In genomic region chr10:107486770-107487169, GRCm38 (mm10) we compare ENCODE assay signal across 25 mouse cellular contexts. TPM values are rescaled to one million over a fixed set of nuclear protein-coding genes. Genes with fewer than 3 reads are reported as not detected.
DNase-seq lines count a peak whose midpoint lies in the region; ATAC-seq and TF ChIP-seq lines count a peak whose summit lies in the region.
"Had no signal": no experiment of that assay in that cellular context is flagged by ENCODE, and none has a peak within 500 bp of the region (broad histone marks: within the 10 kb centered on the region; RNA-seq: fewer than 3 reads in every experiment).

No protein-coding gene starts in this region.

- no peak overlapping the region for H3K9ac ChIP-seq in limb, embryonic 13.5 days
- H3K9ac ChIP-seq: forebrain, embryonic 12.5 days; liver, embryonic 13.5 days; midbrain, embryonic 15.5 days; neural tube, embryonic 15.5 days; stomach, embryonic 15.5 days had no signal

- no peaks in the 10 kb centered on the region for H3K36me3 ChIP-seq in embryonic facial prominence, embryonic 10.5 days (replicated peaks)
- no peaks in the 10 kb centered on the region for H3K36me3 ChIP-seq in limb, embryonic 13.5 days
- H3K36me3 ChIP-seq: forebrain, embryonic 12.5 days; heart, embryonic 10.5 days; liver, embryonic 13.5 days; midbrain, embryonic 15.5 days; neural tube, embryonic 15.5 days; stomach, embryonic 15.5 days had no signal

- intact Hi-C loops in gastrocnemius, adult 2 months (cut with DNase I), result no loop called here
- intact Hi-C loops in gastrocnemius, postnatal 36 days (cut with DNase I), result no loop called here
- intact Hi-C loops in left cerebral cortex, postnatal 10 days (cut with DNase I), result no loop called here

- H3K4me2 ChIP-seq in limb, embryonic 13.5 days (replicated peaks), result peak overlapping the region; percentile 32; the same call in 1 of the 2 replicates
- H3K4me2 ChIP-seq: forebrain, embryonic 12.5 days; liver, embryonic 13.5 days; midbrain, embryonic 15.5 days; neural tube, embryonic 15.5 days; stomach, embryonic 15.5 days had no signal

- no peaks in the 10 kb centered on the region for H3K9me3 ChIP-seq in embryonic facial prominence, embryonic 10.5 days
- H3K9me3 ChIP-seq in limb, embryonic 13.5 days, result no peaks in the 10 kb centered on the region
- H3K9me3 ChIP-seq: forebrain, embryonic 12.5 days; heart, embryonic 10.5 days; liver, embryonic 13.5 days; midbrain, embryonic 15.5 days; neural tube, embryonic 15.5 days; stomach, embryonic 15.5 days had no signal

- peak overlapping the region; percentile 71 for H3K4me3 ChIP-seq in gastrocnemius, adult 2 months
- H3K4me3 ChIP-seq in embryonic facial prominence, embryonic 10.5 days, result no peak overlapping the region
- 0 out of 2 replicates have a peak overlapping the region, but pooled peaks have one; percentile 10 for H3K4me3 ChIP-seq in limb, embryonic 13.5 days
- H3K4me3 ChIP-seq: forebrain, embryonic 12.5 days; heart, embryonic 10.5 days; liver, embryonic 13.5 days; megakaryocyte, embryonic 14.5 days; midbrain, embryonic 15.5 days; neural tube, embryonic 15.5 days; stomach, embryonic 15.5 days had no signal

- WGBS in embryonic facial prominence, embryonic 10.5 days, result 56% methylated on average over 12 of the region's 12 CpGs
- WGBS in limb, embryonic 13.5 days, result 45% methylated on average over 12 of the region's 12 CpGs

- H3K4me1 ChIP-seq in embryonic facial prominence, embryonic 10.5 days, result peaks cover 48% of the 10 kb centered on the region
- no peaks in the 10 kb centered on the region for H3K4me1 ChIP-seq in limb, embryonic 13.5 days
- H3K4me1 ChIP-seq: liver, embryonic 13.5 days; megakaryocyte, embryonic 14.5 days; midbrain, embryonic 15.5 days; neural tube, embryonic 15.5 days; stomach, embryonic 15.5 days had no signal

- no peak for ATAC-seq in limb, embryonic 13.5 days (ENCODE audit: low FRiP score, low read depth)
- ATAC-seq: lung, postnatal 0 days; midbrain, embryonic 15.5 days had no signal

- peak overlapping the region; percentile 79; the same call in 1 of the 2 replicates for H3K27ac ChIP-seq in gastrocnemius, adult 2 months
- no peak overlapping the region; the same call in 1 of the 2 replicates for H3K27ac ChIP-seq in embryonic facial prominence, embryonic 10.5 days (replicated peaks)
- no peak overlapping the region for H3K27ac ChIP-seq in limb, embryonic 13.5 days
- H3K27ac ChIP-seq: forebrain, embryonic 12.5 days; heart, embryonic 10.5 days; liver, embryonic 13.5 days; midbrain, embryonic 15.5 days; neural tube, embryonic 15.5 days; stomach, embryonic 15.5 days had no signal

- TF ChIP-seq CTCF in gastrocnemius, adult 2 months (IDR thresholded peaks at IDR 0.05), result no peak

- H3K27me3 ChIP-seq in embryonic facial prominence, embryonic 10.5 days (replicated peaks; ENCODE audit: low read depth, poor library complexity, severe bottlenecking), result peaks cover 22% of the 10 kb centered on the region
- H3K27me3 ChIP-seq in limb, embryonic 13.5 days, result peaks cover 35% of the 10 kb centered on the region
- H3K27me3 ChIP-seq: forebrain, embryonic 12.5 days; liver, embryonic 13.5 days; megakaryocyte, embryonic 14.5 days; midbrain, embryonic 15.5 days; neural tube, embryonic 15.5 days; stomach, embryonic 15.5 days had no signal

- peak; percentile 40 for DNase-seq in gastrocnemius, adult 2 months
- no peak for DNase-seq in gastrocnemius, postnatal 36 days
- peak; percentile 17 to 20 for DNase-seq in kidney, postnatal 4 days
- no peak for DNase-seq in kidney, postnatal 25 days
- peak; percentile 31 for DNase-seq in embryonic facial prominence, embryonic 10.5 days (ENCODE audit: low spot score)
- DNase-seq in left cerebral cortex, postnatal 10 days (ENCODE audit: extremely low spot score in 1 of 2, low spot score in 2 of 2), result no peak
- no peak for DNase-seq in ovary, postnatal 14 days (ENCODE audit: low spot score)
- DNase-seq: adrenal gland, postnatal 25 days; cerebellum, adult 18-20 months; kidney, adult 18-20 months; liver, embryonic 13.5 days; right cerebral cortex, postnatal 25 days had no signal

RNA-seq across cellular contexts. Expression of gene Myf5, which starts 0.8 kb away (rescaled TPM):
- total RNA-seq in gastrocnemius, adult 2 months (2021), result 1 to 10 TPM; 1.9 to 2.3 TPM
- 1 to 10 TPM; 2.3 to 2.6 TPM for total RNA-seq in gastrocnemius, postnatal 36 days (2021)
- 4.2 and 4.8 TPM in 2 replicates for polyA plus RNA-seq in embryonic facial prominence, embryonic 10.5 days (2016; fragmentation: Nextera tagmentation; extraction: Ambion mirVana)
- 21.1 and 23.8 TPM in 2 replicates for polyA plus RNA-seq in limb, embryonic 13.5 days (2015; fragmentation: Nextera tagmentation; extraction: Ambion mirVana)
- not detected for total RNA-seq in left cerebral cortex, postnatal 10 days (2021)
- total RNA-seq: adrenal gland, postnatal 25 days; layer of hippocampus, adult 8-10 months; left cerebral cortex, postnatal 36 days had no signal
- polyA plus RNA-seq: forebrain, embryonic 12.5 days; heart, postnatal 0 days; midbrain, embryonic 15.5 days; spleen, adult 2 months had no signal

RNA-seq across cellular contexts. Expression of gene Myf6, which starts 7.8 kb away (rescaled TPM):
- 100 to 1,000 TPM in 1 of 2 experiments, 10 to 100 TPM in 1; 97.3 to 144 TPM for total RNA-seq in gastrocnemius, adult 2 months (2021)
- total RNA-seq in gastrocnemius, postnatal 36 days (2021), result 100 to 1,000 TPM; 105 to 124 TPM
- polyA plus RNA-seq in embryonic facial prominence, embryonic 10.5 days (2016; fragmentation: Nextera tagmentation; extraction: Ambion mirVana), result 0.24 and 0.27 TPM in 2 replicates
- 1.4 and 2.1 TPM in 2 replicates for polyA plus RNA-seq in limb, embryonic 13.5 days (2015; fragmentation: Nextera tagmentation; extraction: Ambion mirVana)
- total RNA-seq in left cerebral cortex, postnatal 10 days (2021), result not detected
- total RNA-seq: adrenal gland, postnatal 25 days; layer of hippocampus, adult 8-10 months; left cerebral cortex, postnatal 36 days had no signal
- polyA plus RNA-seq: heart, postnatal 0 days; hindbrain, embryonic 11.5 days; midbrain, embryonic 15.5 days; spleen, adult 2 months; stomach, embryonic 15.5 days had no signal

Comparison
In these comparisons a context has a peak if more than half of its experiments do, and no peak if none do; other contexts are left out.
1. DNase-seq: peak in gastrocnemius, adult 2 months (single experiment), kidney, postnatal 4 days (2 of 2) and embryonic facial prominence, embryonic 10.5 days (single experiment); none in gastrocnemius, postnatal 36 days (0 of 2), kidney, postnatal 25 days (0 of 2), left cerebral cortex, postnatal 10 days (0 of 2) and ovary, postnatal 14 days (single experiment).
2. RNA of gene Myf6, which starts 7.8 kb away (total RNA-seq): 97.3 to 144 TPM in gastrocnemius, adult 2 months and 105 to 124 TPM in gastrocnemius, postnatal 36 days; not detected in left cerebral cortex, postnatal 10 days; every median in the first group is over 10 times any median in the second.